Mouse (Mus musculus): ENCODE data around the gene Rnf224. TPM values are rescaled to one million over a fixed set of nuclear protein-coding genes. Genes with fewer than 3 reads are reported as not detected.

Gene Rnf224
- polyA plus RNA-seq, 2 experiments = 0.05 TPM; not detected in 1

- DNase-seq (ENCODE audit: low spot score) = no peak
- H3K4me1 ChIP-seq (ENCODE audit: control insufficient read depth, insufficient read depth, low read length) = peaks cover 12% of the 10 kb centered on the region
- H3K4me3 ChIP-seq (replicated peaks; ENCODE audit: low read length) = no peak overlapping the region
- no peak for TF ChIP-seq POLR2A (IDR thresholded peaks at IDR 0.05; ENCODE audit: borderline replicate concordance, extremely low read depth, insufficient read depth, insufficient read length)
- no peak overlapping the region for H3K27ac ChIP-seq (replicated peaks; ENCODE audit: low read depth, low read length)
- peaks cover 13% of the 10 kb centered on the region; the same call in 1 of the 2 replicates for H3K27me3 ChIP-seq (ENCODE audit: control insufficient read depth, insufficient read depth, low read length)
- 62% methylated on average over 6 of the region's 6 CpGs for WGBS
- H3K36me3 ChIP-seq (ENCODE audit: control insufficient read depth, insufficient read depth, low read length) = peaks cover 26% of the 10 kb centered on the region
- no peak overlapping the region; the same call in 1 of the 2 replicates for H3K9ac ChIP-seq (ENCODE audit: low read depth, low read length, severe bottlenecking)
- H3K9me3 ChIP-seq (ENCODE audit: control insufficient read depth, low read length) = no peaks in the 10 kb centered on the region
- no peak for ATAC-seq (ENCODE audit: low FRiP score, low read depth)
- H3K4me2 ChIP-seq (replicated peaks; ENCODE audit: low read depth, low read length, severe bottlenecking) = no peak overlapping the region
These were observed 29.5 kb upstream of the Rnf224 start for GRCm38 (mm10) chr2:25265897-25266656.

GRCm38 (mm10) chr2:25264851-25265250 lies 28.3 kb upstream of the Rnf224 start:
- Histone ChIP-seq H3K27me3 (ENCODE audit: control insufficient read depth, insufficient read depth, low read length) (peaks cover 13% of the 10 kb centered on the region; the same call in 1 of the 2 replicates), H3K36me3 (ENCODE audit: control insufficient read depth, insufficient read depth, low read length) (peaks cover 14% of the 10 kb centered on the region), H3K27ac (replicated peaks; ENCODE audit: low read depth, low read length) (no peak overlapping the region), H3K9ac (ENCODE audit: low read depth, low read length, severe bottlenecking) (no peak overlapping the region; the same call in 1 of the 2 replicates), H3K4me2 (replicated peaks; ENCODE audit: low read depth, low read length, severe bottlenecking) (no peak overlapping the region), H3K9me3 (ENCODE audit: control insufficient read depth, low read length) (no peaks in the 10 kb centered on the region), H3K4me1 (ENCODE audit: control insufficient read depth, insufficient read depth, low read length) (peaks cover 11% of the 10 kb centered on the region), H3K4me3 (replicated peaks; ENCODE audit: low read length) (no peak overlapping the region)
- ATAC-seq (ENCODE audit: low FRiP score, low read depth) = no peak
- TF ChIP-seq POLR2A (IDR thresholded peaks at IDR 0.05; ENCODE audit: borderline replicate concordance, extremely low read depth, insufficient read depth, insufficient read length) = no peak
- 72% methylated on average over 3 of the region's 3 CpGs for whole genome bisulfite sequencing
- DNase-seq (ENCODE audit: low spot score) = no peak

GRCm38 (mm10) chr2:25264286-25264660 lies 27.7 kb upstream of the Rnf224 start:
- Histone ChIP-seq H3K36me3 (ENCODE audit: control insufficient read depth, insufficient read depth, low read length) (peaks cover 8% of the 10 kb centered on the region), H3K27ac (replicated peaks; ENCODE audit: low read depth, low read length) (no peak overlapping the region), H3K4me1 (ENCODE audit: control insufficient read depth, insufficient read depth, low read length) (peaks cover 11% of the 10 kb centered on the region), H3K27me3 (ENCODE audit: control insufficient read depth, insufficient read depth, low read length) (peaks cover 13% of the 10 kb centered on the region; the same call in 1 of the 2 replicates), H3K4me2 (replicated peaks; ENCODE audit: low read depth, low read length, severe bottlenecking) (peak overlapping the region; percentile 99; the same call in 1 of the 2 replicates), H3K9me3 (ENCODE audit: control insufficient read depth, low read length) (no peaks in the 10 kb centered on the region), H3K9ac (ENCODE audit: low read depth, low read length, severe bottlenecking) (0 out of 2 replicates have a peak overlapping the region, but pooled peaks have one; percentile 53), H3K4me3 (replicated peaks; ENCODE audit: low read length) (no peak overlapping the region)
- no peak for TF ChIP-seq POLR2A (IDR thresholded peaks at IDR 0.05; ENCODE audit: borderline replicate concordance, extremely low read depth, insufficient read depth, insufficient read length)
- no peak for ATAC-seq (ENCODE audit: low FRiP score, low read depth)
- 74% methylated on average over 5 of the region's 5 CpGs for WGBS
- no peak for DNase-seq (ENCODE audit: low spot score)

GRCm38 (mm10) chr2:25263623-25264285 lies 27.2 kb upstream of the Rnf224 start:
- Histone ChIP-seq H3K27me3 (ENCODE audit: control insufficient read depth, insufficient read depth, low read length) (peaks cover 13% of the 10 kb centered on the region; the same call in 1 of the 2 replicates), H3K27ac (replicated peaks; ENCODE audit: low read depth, low read length) (no peak overlapping the region), H3K9me3 (ENCODE audit: control insufficient read depth, low read length) (no peaks in the 10 kb centered on the region), H3K36me3 (ENCODE audit: control insufficient read depth, insufficient read depth, low read length) (peaks cover 3% of the 10 kb centered on the region; the same call in 1 of the 2 replicates), H3K4me2 (replicated peaks; ENCODE audit: low read depth, low read length, severe bottlenecking) (peak overlapping the region; percentile 99), H3K4me3 (replicated peaks; ENCODE audit: low read length) (peak overlapping the region; percentile 77), H3K4me1 (ENCODE audit: control insufficient read depth, insufficient read depth, low read length) (peaks cover 11% of the 10 kb centered on the region), H3K9ac (ENCODE audit: low read depth, low read length, severe bottlenecking) (peak overlapping the region; percentile 53)
- no peak for DNase-seq (ENCODE audit: low spot score)
- 17% methylated on average over 12 of the region's 12 CpGs for WGBS
- no peak for TF ChIP-seq POLR2A (IDR thresholded peaks at IDR 0.05; ENCODE audit: borderline replicate concordance, extremely low read depth, insufficient read depth, insufficient read length)
- no peak for ATAC-seq (ENCODE audit: low FRiP score, low read depth)

GRCm38 (mm10) chr2:25262795-25263622 lies 26.4 kb upstream of the Rnf224 start:
- H3K9ac ChIP-seq (ENCODE audit: low read depth, low read length, severe bottlenecking) = peak overlapping the region; percentile 53
- peak overlapping the region; percentile 77 for H3K4me3 ChIP-seq (replicated peaks; ENCODE audit: low read length)
- peaks cover 11% of the 10 kb centered on the region for H3K4me1 ChIP-seq (ENCODE audit: control insufficient read depth, insufficient read depth, low read length)
- no peaks in the 10 kb centered on the region for H3K9me3 ChIP-seq (ENCODE audit: control insufficient read depth, low read length)
- no peak for DNase-seq (ENCODE audit: low spot score)
- H3K36me3 ChIP-seq (ENCODE audit: control insufficient read depth, insufficient read depth, low read length) = no peaks in the 10 kb centered on the region
- no peak overlapping the region for H3K27ac ChIP-seq (replicated peaks; ENCODE audit: low read depth, low read length)
- H3K4me2 ChIP-seq (replicated peaks; ENCODE audit: low read depth, low read length, severe bottlenecking) = peak overlapping the region; percentile 99
- peaks cover 13% of the 10 kb centered on the region; the same call in 1 of the 2 replicates for H3K27me3 ChIP-seq (ENCODE audit: control insufficient read depth, insufficient read depth, low read length)
- ATAC-seq (ENCODE audit: low FRiP score, low read depth) = peak; percentile 18; the same call in 1 of the 2 replicates
- WGBS = under 1% methylated on average over 63 of the region's 82 CpGs
- TF ChIP-seq POLR2A (IDR thresholded peaks at IDR 0.05; ENCODE audit: borderline replicate concordance, extremely low read depth, insufficient read depth, insufficient read length) = no peak
